Mouse (Mus musculus) neural tube, embryonic 11.5 days (tissue): ENCODE data around the gene Ets1. TPM values are rescaled to one million over a fixed set of nuclear protein-coding genes. Genes with fewer than 3 reads are reported as not detected.

Experiments
- ATAC-seq: fragments of 200-750 bp; cut with Nextera tagmentation; 2 replicates; pipeline ENCODE4 v1.8.0; 2017; ENCODE audit warnings: moderate number of reproducible peaks, mild to moderate bottlenecking, moderate TSS enrichment, moderate library complexity; ENCODE audit not compliant: insufficient read depth, low FRiP score, low TSS enrichment
- DNase-seq: peaks from one replicate; pipeline ENCODE4 v3.0.0-alpha.2; 2015; ENCODE audit warnings: low spot score
- H3K27ac ChIP-seq: fragments of 300-500 bp; sonication (generic); 2 replicates; pipeline ENCODE4 v1.5.1; 2014; ENCODE audit warnings: low read depth, mild to moderate bottlenecking, low read length
- H3K27me3 ChIP-seq: fragments of 300-500 bp; sonication (generic); 2 replicates; pipeline ENCODE4 v1.6.1; 2014; ENCODE audit warnings: mild to moderate bottlenecking, low read length, mixed read lengths; ENCODE audit not compliant: control insufficient read depth, insufficient read depth
- H3K36me3 ChIP-seq: fragments of 300-500 bp; sonication (generic); 2 replicates; pipeline ENCODE4 v1.6.1; 2014; ENCODE audit warnings: mild to moderate bottlenecking, low read length, moderate library complexity, mixed read lengths; ENCODE audit not compliant: control insufficient read depth, insufficient read depth
- H3K4me1 ChIP-seq: fragments of 300-500 bp; sonication (generic); 2 replicates; pipeline ENCODE4 v1.6.1; 2014; ENCODE audit warnings: low read length, mixed read lengths; ENCODE audit not compliant: control insufficient read depth, insufficient read depth
- H3K4me2 ChIP-seq: fragments of 300-500 bp; sonication (generic); 2 replicates; pipeline ENCODE4 v1.6.1; 2014; ENCODE audit warnings: low read depth, mild to moderate bottlenecking, moderate library complexity
- H3K4me3 ChIP-seq: fragments of 300-500 bp; sonication (generic); 2 replicates; pipeline ENCODE4 v1.5.1; 2014; ENCODE audit warnings: low read depth, low read length
- H3K9ac ChIP-seq: fragments of 300-500 bp; sonication (generic); 2 replicates; pipeline ENCODE4 v1.6.1; 2014; ENCODE audit warnings: mild to moderate bottlenecking, low read length
- H3K9me3 ChIP-seq: fragments of 300-500 bp; sonication (generic); 2 replicates; pipeline ENCODE4 v1.6.1; 2016; ENCODE audit warnings: low read length; ENCODE audit not compliant: control insufficient read depth
- WGBS: fragments of 180-500 bp; shearing (Covaris S2); extraction: QIAGEN DNeasy Blood & Tissue Kit; methylation state at CpG from one replicate; pipeline ENCODE4 v1.1.7; 2014; 5-methylcytosine and 5-hydroxymethylcytosine counted together
- polyA plus RNA-seq: library from polyadenylated mRNA; unstranded; fragments of >200 nt; fragmentation: Nextera tagmentation; extraction: Ambion mirVana; gene quantifications from 2 replicates; pipeline ENCODE4 v1.2.1, GENCODE M21; 2014

The Ets1 gene
- polyA plus RNA-seq, 1 experiment from 2014 or later, result 34.4 TPM

GRCm38 (mm10) chr9:32730001-32730655 lies 94.1 kb downstream of the Ets1 start:
- H3K27ac ChIP-seq, result no peak overlapping the region
- DNase-seq, result no peak
- no peaks in the 10 kb centered on the region for H3K36me3 ChIP-seq
- 88% methylated on average over 9 of the region's 9 CpGs for WGBS
- no peaks in the 10 kb centered on the region for H3K4me1 ChIP-seq
- H3K9me3 ChIP-seq, result no peaks in the 10 kb centered on the region
- H3K4me3 ChIP-seq, result no peak overlapping the region
- ATAC-seq, result no peak
- no peaks in the 10 kb centered on the region for H3K27me3 ChIP-seq
- H3K4me2 ChIP-seq, result no peak overlapping the region
- H3K9ac ChIP-seq, result no peak overlapping the region

- no peak for ATAC-seq
- Histone ChIP-seq H3K4me1 (no peaks in the 10 kb centered on the region), H3K36me3 (no peaks in the 10 kb centered on the region), H3K27me3 (no peaks in the 10 kb centered on the region), H3K9me3 (no peaks in the 10 kb centered on the region), H3K4me3 (no peak overlapping the region), H3K4me2 (no peak overlapping the region), H3K27ac (no peak overlapping the region), H3K9ac (no peak overlapping the region)
- 84% methylated on average over 13 of the region's 13 CpGs for WGBS
- DNase-seq, result no peak
Observed at GRCm38 (mm10) chr9:32730656-32731590, 94.9 kb downstream of the Ets1 start.

GRCm38 (mm10) chr9:32731787-32732186 lies 95.8 kb downstream of the Ets1 start:
- H3K4me1 ChIP-seq, result no peaks in the 10 kb centered on the region
- 59% methylated on average over 9 of the region's 9 CpGs for WGBS

GRCm38 (mm10) chr9:32735071-32735470 lies 99.0 kb downstream of the Ets1 start:
- no peaks in the 10 kb centered on the region for H3K27me3 ChIP-seq
- no peak overlapping the region for H3K4me2 ChIP-seq
- no peak for ATAC-seq
- no peak overlapping the region for H3K27ac ChIP-seq
- no peaks in the 10 kb centered on the region for H3K4me1 ChIP-seq
- no peak overlapping the region for H3K9ac ChIP-seq
- no peaks in the 10 kb centered on the region for H3K9me3 ChIP-seq
- H3K4me3 ChIP-seq, result no peak overlapping the region
- WGBS, result 94% methylated on average over 7 of the region's 7 CpGs
- H3K36me3 ChIP-seq, result no peaks in the 10 kb centered on the region; the same call in 1 of the 2 replicates
- no peak for DNase-seq

More at GRCm38 (mm10) chr9:32731787-32732186, 95.8 kb downstream of the Ets1 start:
- no peak overlapping the region for H3K4me2 ChIP-seq
- H3K27ac ChIP-seq, result no peak overlapping the region
- H3K9me3 ChIP-seq, result no peaks in the 10 kb centered on the region
- ATAC-seq (no peak), DNase-seq (no peak)
- H3K4me3 ChIP-seq, result no peak overlapping the region
- H3K27me3 ChIP-seq, result no peaks in the 10 kb centered on the region
- H3K9ac ChIP-seq, result no peak overlapping the region
- no peaks in the 10 kb centered on the region for H3K36me3 ChIP-seq

- ATAC-seq (no peak), DNase-seq (no peak)
- no peaks in the 10 kb centered on the region; the same call in 1 of the 2 replicates for H3K36me3 ChIP-seq
- no peak overlapping the region for H3K27ac ChIP-seq
- no peaks in the 10 kb centered on the region for H3K27me3 ChIP-seq
- no peak overlapping the region for H3K4me2 ChIP-seq
- WGBS, result 87% methylated on average over 9 of the region's 9 CpGs
- no peak overlapping the region for H3K9ac ChIP-seq
- no peaks in the 10 kb centered on the region for H3K9me3 ChIP-seq
- H3K4me1 ChIP-seq, result no peaks in the 10 kb centered on the region
- H3K4me3 ChIP-seq, result no peak overlapping the region
Observed at GRCm38 (mm10) chr9:32736051-32736450, 100.0 kb downstream of the Ets1 start.

GRCm38 (mm10) chr9:32739988-32740387 lies 104.0 kb downstream of the Ets1 start:
- Histone ChIP-seq H3K4me2 (no peak overlapping the region), H3K27me3 (no peaks in the 10 kb centered on the region), H3K27ac (no peak overlapping the region), H3K4me1 (no peaks in the 10 kb centered on the region), H3K9ac (no peak overlapping the region), H3K4me3 (no peak overlapping the region), H3K36me3 (no peaks in the 10 kb centered on the region; the same call in 1 of the 2 replicates), H3K9me3 (no peaks in the 10 kb centered on the region)
- 94% methylated on average over 4 of the region's 4 CpGs for WGBS
- ATAC-seq, result no peak
- DNase-seq, result no peak

- Histone ChIP-seq H3K9me3 (no peaks in the 10 kb centered on the region), H3K9ac (no peak overlapping the region), H3K27ac (no peak overlapping the region), H3K27me3 (no peaks in the 10 kb centered on the region), H3K36me3 (no peaks in the 10 kb centered on the region; the same call in 1 of the 2 replicates), H3K4me3 (no peak overlapping the region), H3K4me2 (no peak overlapping the region), H3K4me1 (no peaks in the 10 kb centered on the region)
- ATAC-seq (no peak), DNase-seq (no peak)
- WGBS, result 92% methylated on average over 12 of the region's 12 CpGs
Observed at GRCm38 (mm10) chr9:32740751-32741387, 104.8 kb downstream of the Ets1 start.

- H3K4me3 ChIP-seq, result no peak overlapping the region
- H3K27ac ChIP-seq, result no peak overlapping the region
- WGBS, result 91% methylated on average over 2 of the region's 2 CpGs
- no peak for ATAC-seq
- DNase-seq, result no peak
- no peaks in the 10 kb centered on the region for H3K9me3 ChIP-seq
- no peaks in the 10 kb centered on the region; the same call in 1 of the 2 replicates for H3K36me3 ChIP-seq
- no peaks in the 10 kb centered on the region for H3K27me3 ChIP-seq
- no peaks in the 10 kb centered on the region for H3K4me1 ChIP-seq
- H3K9ac ChIP-seq, result no peak overlapping the region
- no peak overlapping the region for H3K4me2 ChIP-seq
Observed at GRCm38 (mm10) chr9:32741681-32742080, 105.7 kb downstream of the Ets1 start.
